Mouse (Mus musculus) MEL (cell line): Measurements from ENCODE around the gene Snta1.

Experiments used
- BHLHE40 ChIP-seq: IDR thresholded peaks from 2 replicates; pipeline ENCODE4 v1.6.1; 2012; ENCODE audit warnings: low read depth, mild to moderate bottlenecking, inconsistent platforms, low read length, improper control_type of control experiment, borderline replicate concordance
- CTCF ChIP-seq, 3 experiments: IDR thresholded peaks in 2 of 3; conservative IDR thresholded peaks in 1 of 3; 2 replicates each; pipeline ENCODE4 v1.5.1; 2011 to 2012; ENCODE audit warnings: low read length in 3 of 3, low read depth in 2 of 3, mild to moderate bottlenecking in 2 of 3, improper control_type of control experiment in 1 of 3, inconsistent platforms in 1 of 3, mixed read lengths in 1 of 3, moderate library complexity in 1 of 3; ENCODE audit not compliant: control insufficient read depth in 1 of 3, insufficient read depth in 1 of 3, poor library complexity in 1 of 3, severe bottlenecking in 1 of 3
- EP300 ChIP-seq, 2 experiments: IDR thresholded peaks; 2 replicates each; pipeline ENCODE4 v1.6.1; 2011; ENCODE audit warnings: improper control_type of control experiment in 2 of 2, low read length in 2 of 2, low read depth in 1 of 2, mild to moderate bottlenecking in 1 of 2
- MAZ ChIP-seq: IDR thresholded peaks from 2 replicates; pipeline ENCODE4 v1.6.1; 2012; ENCODE audit warnings: low read depth, mild to moderate bottlenecking, inconsistent platforms, low read length, improper control_type of control experiment
- POLR2A ChIP-seq, 2 experiments: IDR thresholded peaks; 2 replicates each; pipeline ENCODE4 v1.6.1; 2011 to 2012; ENCODE audit warnings: low read length in 2 of 2, mild to moderate bottlenecking in 2 of 2, control low read depth in 1 of 2, improper control_type of control experiment in 1 of 2, low read depth in 1 of 2, moderate library complexity in 1 of 2; ENCODE audit not compliant: control insufficient read depth in 1 of 2, insufficient read depth in 1 of 2, poor library complexity in 1 of 2
- POLR2AphosphoS5 ChIP-seq: IDR thresholded peaks from 2 replicates; pipeline ENCODE4 v1.6.1; 2012; ENCODE audit warnings: low read depth, borderline replicate concordance, mild to moderate bottlenecking, inconsistent platforms, low read length, moderate library complexity, mixed read lengths
- USF1 ChIP-seq: IDR thresholded peaks from 2 replicates; pipeline ENCODE4 v1.6.1; 2014; ENCODE audit warnings: low read depth, mild to moderate bottlenecking, inconsistent platforms, low read length, improper control_type of control experiment, moderate library complexity
- USF2 ChIP-seq, 2 experiments: IDR thresholded peaks; 2 replicates each; pipeline ENCODE4 v1.6.1; 2011 to 2012; ENCODE audit warnings: improper control_type of control experiment in 2 of 2, low read length in 2 of 2, borderline replicate concordance in 1 of 2, inconsistent platforms in 1 of 2, low read depth in 1 of 2, mild to moderate bottlenecking in 1 of 2; ENCODE audit not compliant: insufficient read depth in 1 of 2

- TF ChIP-seq EP300 (IDR thresholded peaks at IDR 0.05; ENCODE audit: low read depth in 1 of 2, low read length in 2 of 2) = no peak
- no peak for TF ChIP-seq POLR2A (IDR thresholded peaks at IDR 0.05; ENCODE audit: control insufficient read depth in 1 of 2, insufficient read depth in 1 of 2, low read depth in 1 of 2, low read length in 2 of 2, poor library complexity in 1 of 2)
- no peak for TF ChIP-seq BHLHE40
- TF ChIP-seq POLR2AphosphoS5 = no peak
- TF ChIP-seq USF2 (IDR thresholded peaks at IDR 0.05; ENCODE audit: borderline replicate concordance in 1 of 2, insufficient read depth in 1 of 2, low read depth in 1 of 2, low read length in 2 of 2) = no peak
- TF ChIP-seq USF1 = no peak
- no peak for TF ChIP-seq CTCF (IDR thresholded peaks at IDR 0.05 in 2 of 3, conservative IDR thresholded peaks at IDR 0.05 in 1 of 3; ENCODE audit: control insufficient read depth in 1 of 3, insufficient read depth in 1 of 3, low read depth in 2 of 3, low read length in 3 of 3, poor library complexity in 1 of 3, severe bottlenecking in 1 of 3)
- no peak for TF ChIP-seq MAZ
Measured at GRCm38 (mm10) chr2:154422181-154422580, 14.3 kb upstream of the Snta1 start.
